26 mouse cellular contexts compared by ENCODE assay signal in genomic region chr11:100671049-100671448, GRCm38 (mm10). TPM values are rescaled to one million over a fixed set of nuclear protein-coding genes. Genes with fewer than 3 reads are reported as not detected.
DNase-seq lines count a peak whose midpoint lies in the region; ATAC-seq and TF ChIP-seq lines count a peak whose summit lies in the region.
"Had no signal": no experiment of that assay in that cellular context is flagged by ENCODE, and none has a peak within 500 bp of the region (broad histone marks: within the 10 kb centered on the region; RNA-seq: fewer than 3 reads in every experiment).

No protein-coding gene starts in this region.

- intact Hi-C loops in gastrocnemius, adult 2 months (cut with DNase I), result no loop called here
- intact Hi-C loops in gastrocnemius, postnatal 14 days (cut with DNase I; ENCODE audit: low total_unique reads), result no loop called here
- intact Hi-C loops in heart, postnatal 14 days (cut with DNase I), result no loop called here

- H3K4me2 ChIP-seq in midbrain, embryonic 11.5 days, result no peak overlapping the region
- no peak overlapping the region for H3K4me2 ChIP-seq in midbrain, embryonic 16.5 days (ENCODE audit: low read length)

- no peak for ATAC-seq in midbrain, embryonic 11.5 days (ENCODE audit: low FRiP score)
- ATAC-seq in midbrain, embryonic 16.5 days, result no peak
- ATAC-seq: activated CD4-positive, CD25-positive, alpha-beta regulatory T cell, adult 4 months; CD4-positive, CD25-positive, alpha-beta regulatory T cell, adult 4 months; Patski had no signal

- no peaks in the 10 kb centered on the region for H3K4me1 ChIP-seq in midbrain, embryonic 11.5 days (ENCODE audit: control insufficient read depth, insufficient read depth, low read length)
- H3K4me1 ChIP-seq in midbrain, embryonic 16.5 days (ENCODE audit: control insufficient read depth, insufficient read depth, low read length), result peaks cover 2% of the 10 kb centered on the region; the same call in 1 of the 2 replicates
- H3K4me1 ChIP-seq in E14TG2a.4 (replicated peaks; ENCODE audit: low read depth, low read length), result peaks cover 22% of the 10 kb centered on the region

- H3K9ac ChIP-seq in midbrain, embryonic 11.5 days (ENCODE audit: low read length), result no peak overlapping the region
- H3K9ac ChIP-seq in midbrain, embryonic 16.5 days (ENCODE audit: low read depth, low read length), result no peak overlapping the region

- no peak for DNase-seq in gastrocnemius, adult 2 months
- no peak for DNase-seq in gastrocnemius, postnatal 14 days
- peak; percentile 76 for DNase-seq in heart, adult 11 months
- no peak for DNase-seq in heart, postnatal 14 days
- DNase-seq in midbrain, embryonic 11.5 days (ENCODE audit: low spot score, missing footprints), result peak; percentile 62
- DNase-seq in cerebellum, adult 11-12 months, result no peak
- DNase-seq: adrenal gland, adult 2 months; adrenal gland, adult 8-10 months; adrenal gland, postnatal 10 days; adrenal gland, postnatal 14 days; adrenal gland, postnatal 25 days; adrenal gland, postnatal 36 days; B cell, adult 2 months; cerebellum, adult 11 months; cerebellum, adult 18-20 months; cerebellum, adult 2 months had no signal

- 84% methylated on average over 1 of the region's 1 CpGs for WGBS in midbrain, embryonic 11.5 days
- whole genome bisulfite sequencing in midbrain, embryonic 16.5 days, result 79% methylated on average over 1 of the region's 1 CpGs

- H3K27ac ChIP-seq in gastrocnemius, adult 2 months, result peak overlapping the region; percentile 20; the same call in 1 of the 2 replicates
- H3K27ac ChIP-seq in midbrain, embryonic 11.5 days (ENCODE audit: low read depth, low read length), result no peak overlapping the region
- H3K27ac ChIP-seq in midbrain, embryonic 16.5 days (ENCODE audit: low read length), result no peak overlapping the region

- TF ChIP-seq CTCF in gastrocnemius, adult 2 months (IDR thresholded peaks at IDR 0.05), result no peak
- no peak for TF ChIP-seq CTCF in E14TG2a.4 (conservative IDR thresholded peaks at IDR 0.05; ENCODE audit: low read length)

- no peaks in the 10 kb centered on the region for H3K9me3 ChIP-seq in midbrain, embryonic 11.5 days (ENCODE audit: control insufficient read depth, low read length)
- no peaks in the 10 kb centered on the region for H3K9me3 ChIP-seq in midbrain, embryonic 16.5 days (replicated peaks; ENCODE audit: control insufficient read depth, low read length, poor library complexity, severe bottlenecking)
- H3K9me3 ChIP-seq in E14TG2a.4 (ENCODE audit: low read length), result peaks cover 34% of the 10 kb centered on the region
- H3K9me3 ChIP-seq: G1E had no signal

- no peak overlapping the region for H3K4me3 ChIP-seq in gastrocnemius, adult 2 months
- no peak overlapping the region for H3K4me3 ChIP-seq in midbrain, embryonic 11.5 days (ENCODE audit: low read depth, low read length)
- no peak overlapping the region for H3K4me3 ChIP-seq in midbrain, embryonic 16.5 days (ENCODE audit: low read depth, low read length)
- peak overlapping the region; percentile 3; the same call in 1 of the 2 replicates for H3K4me3 ChIP-seq in E14TG2a.4 (replicated peaks; ENCODE audit: low read length)

- no peaks in the 10 kb centered on the region; the same call in 1 of the 2 replicates for H3K27me3 ChIP-seq in midbrain, embryonic 11.5 days (ENCODE audit: control insufficient read depth, insufficient read depth, low read length)
- no peaks in the 10 kb centered on the region; the same call in 1 of the 2 replicates for H3K27me3 ChIP-seq in midbrain, embryonic 16.5 days (ENCODE audit: control insufficient read depth, insufficient read depth, low read depth, low read length)
- H3K27me3 ChIP-seq in E14TG2a.4 (ENCODE audit: insufficient read depth, low read length), result peaks cover 24% of the 10 kb centered on the region

- no peaks in the 10 kb centered on the region for H3K36me3 ChIP-seq in midbrain, embryonic 11.5 days (ENCODE audit: control insufficient read depth, insufficient read depth, low read length)
- no peaks in the 10 kb centered on the region for H3K36me3 ChIP-seq in midbrain, embryonic 16.5 days (ENCODE audit: control insufficient read depth, insufficient read depth, low read length)
- peaks cover 3% of the 10 kb centered on the region; the same call in 1 of the 2 replicates for H3K36me3 ChIP-seq in E14TG2a.4 (ENCODE audit: insufficient read depth, low read length)
- H3K36me3 ChIP-seq: G1E had no signal

RNA-seq across cellular contexts. Expression of gene Zfp385c, which starts 21.2 kb away (rescaled TPM):
- under 1 TPM in 1 of 2 experiments, not detected in 1; 0.39 TPM for total RNA-seq in gastrocnemius, adult 2 months (2021)
- 1 to 10 TPM in 1 of 2 experiments, under 1 TPM in 1; 0.62 to 1.5 TPM for total RNA-seq in gastrocnemius, postnatal 14 days (2021)
- total RNA-seq in heart, postnatal 14 days (2021), result under 1 TPM; 0.10 to 0.29 TPM
- polyA plus RNA-seq in midbrain, embryonic 11.5 days (2014; fragmentation: Nextera tagmentation; extraction: Ambion mirVana), result 0.72 TPM in 1 of 2 replicates, not detected in the other
- 0.41 and 0.92 TPM in 2 replicates for polyA plus RNA-seq in midbrain, embryonic 16.5 days (2015; fragmentation: Nextera tagmentation; extraction: Ambion mirVana)
- total RNA-seq: adrenal gland, postnatal 14 days had no signal
- polyA plus RNA-seq: C2C12, G1E, Patski had no signal

RNA-seq across cellular contexts. Expression of gene Dhx58, which starts 33.0 kb away (rescaled TPM):
- under 1 TPM; 0.38 to 0.39 TPM for total RNA-seq in gastrocnemius, adult 2 months (2021)
- under 1 TPM; 0.35 to 0.39 TPM for total RNA-seq in gastrocnemius, postnatal 14 days (2021)
- under 1 TPM; 0.76 to 1.00 TPM for total RNA-seq in heart, postnatal 14 days (2021)
- 2.0 and 2.1 TPM in 2 replicates for polyA plus RNA-seq in midbrain, embryonic 11.5 days (2014; fragmentation: Nextera tagmentation; extraction: Ambion mirVana)
- 2.8 and 2.9 TPM in 2 replicates for polyA plus RNA-seq in midbrain, embryonic 16.5 days (2015; fragmentation: Nextera tagmentation; extraction: Ambion mirVana)

RNA-seq across cellular contexts. Expression of gene Kat2a, which starts 41.2 kb away (rescaled TPM):
- total RNA-seq in gastrocnemius, adult 2 months (2021), result 10 to 100 TPM; 11.9 to 12.1 TPM
- total RNA-seq in gastrocnemius, postnatal 14 days (2021), result 10 to 100 TPM; 11.2 to 12.5 TPM
- total RNA-seq in heart, postnatal 14 days (2021), result 10 to 100 TPM; 12.9 to 13.7 TPM
- polyA plus RNA-seq in midbrain, embryonic 11.5 days (2014; fragmentation: Nextera tagmentation; extraction: Ambion mirVana), result 44.4 and 57.2 TPM in 2 replicates
- polyA plus RNA-seq in midbrain, embryonic 16.5 days (2015; fragmentation: Nextera tagmentation; extraction: Ambion mirVana), result 64.9 and 65.9 TPM in 2 replicates

RNA-seq across cellular contexts. Expression of gene Hspb9, which starts 42.6 kb away (rescaled TPM):
- total RNA-seq in gastrocnemius, adult 2 months (2021), result not detected
- total RNA-seq in gastrocnemius, postnatal 14 days (2021), result not detected
- total RNA-seq in heart, postnatal 14 days (2021), result not detected
- 0.47 and 0.52 TPM in 2 replicates for polyA plus RNA-seq in midbrain, embryonic 11.5 days (2014; fragmentation: Nextera tagmentation; extraction: Ambion mirVana)
- polyA plus RNA-seq in midbrain, embryonic 16.5 days (2015; fragmentation: Nextera tagmentation; extraction: Ambion mirVana), result 0.34 TPM in 1 of 2 replicates, not detected in the other
- total RNA-seq: adrenal gland, adult 18-20 months; adrenal gland, adult 2 months; adrenal gland, postnatal 14 days; adrenal gland, postnatal 25 days; adrenal gland, postnatal 36 days; CH12.LX had no signal
- polyA plus RNA-seq: adrenal gland, adult 2 months; brain, embryonic 14.5 days; cerebellum, adult 2 months had no signal

RNA-seq across cellular contexts. Expression of gene Dnajc7, which starts 51.1 kb away (rescaled TPM):
- 100 to 1,000 TPM; 116 TPM for total RNA-seq in gastrocnemius, adult 2 months (2021)
- 100 to 1,000 TPM; 143 to 179 TPM for total RNA-seq in gastrocnemius, postnatal 14 days (2021)
- 100 to 1,000 TPM; 158 TPM for total RNA-seq in heart, postnatal 14 days (2021)
- 96.1 TPM in 2 replicates for polyA plus RNA-seq in midbrain, embryonic 11.5 days (2014; fragmentation: Nextera tagmentation; extraction: Ambion mirVana)
- polyA plus RNA-seq in midbrain, embryonic 16.5 days (2015; fragmentation: Nextera tagmentation; extraction: Ambion mirVana), result 289 and 327 TPM in 2 replicates

Comparison
In these comparisons a context has a peak if more than half of its experiments do, and no peak if none do; other contexts are left out.
1. DNase-seq: peak in heart, adult 11 months (single experiment) and midbrain, embryonic 11.5 days (single experiment); none in gastrocnemius, adult 2 months (single experiment), gastrocnemius, postnatal 14 days (single experiment), heart, postnatal 14 days (0 of 2) and cerebellum, adult 11-12 months (single experiment).